Mouse (Mus musculus): ENCODE results near the gene Pin1. TPM values are rescaled to one million over a fixed set of nuclear protein-coding genes. Genes with fewer than 3 reads are reported as not detected.

Gene Pin1
- polyA plus RNA-seq, 1 experiment from 2014 or later: 51.8 TPM

- Histone ChIP-seq H3K9me3 (no peaks in the 10 kb centered on the region), H3K4me2 (no peak overlapping the region), H3K4me1 (peaks cover 19% of the 10 kb centered on the region), H3K36me3 (peaks cover 17% of the 10 kb centered on the region; the same call in 1 of the 2 replicates), H3K27me3 (no peaks in the 10 kb centered on the region), H3K4me3 (no peak overlapping the region), H3K9ac (no peak overlapping the region), H3K27ac (no peak overlapping the region)
- WGBS: 86% methylated on average over 4 of the region's 4 CpGs
- ATAC-seq (ENCODE audit: borderline replicate concordance, extremely low read depth, low FRiP score, low TSS enrichment): no peak
Measured at GRCm38 (mm10) chr9:20639486-20639885, 12.4 kb upstream of the Pin1 start.

- Histone ChIP-seq H3K4me1 (peaks cover 31% of the 10 kb centered on the region), H3K4me3 (peak overlapping the region; percentile 63), H3K36me3 (peaks cover 25% of the 10 kb centered on the region; the same call in 1 of the 2 replicates), H3K27me3 (no peaks in the 10 kb centered on the region), H3K9ac (peak overlapping the region; percentile 79), H3K9me3 (no peaks in the 10 kb centered on the region), H3K27ac (peak overlapping the region; percentile 98; the same call in 1 of the 2 replicates), H3K4me2 (peak overlapping the region; percentile 95)
- 10% methylated on average over 6 of the region's 6 CpGs for WGBS
- ATAC-seq (ENCODE audit: borderline replicate concordance, extremely low read depth, low FRiP score, low TSS enrichment): no peak
Measured at GRCm38 (mm10) chr9:20641501-20641900, 10.4 kb upstream of the Pin1 start.

- Histone ChIP-seq H3K4me3 (peak within 1 kb of the TSS; percentile 63), H3K27ac (peak within 1 kb of the TSS; percentile 98), H3K9ac (peak within 1 kb of the TSS; percentile 79), H3K4me2 (peak within 1 kb of the TSS; percentile 95), H3K9me3 (no peaks in the 10 kb centered on the region), H3K4me1 (peaks cover 31% of the 10 kb centered on the region), H3K27me3 (no peaks in the 10 kb centered on the region), H3K36me3 (peaks cover 33% of the 10 kb centered on the region; the same call in 1 of the 2 replicates)
- under 1% methylated on average over 51 of the region's 51 CpGs for WGBS
- ATAC-seq (ENCODE audit: borderline replicate concordance, extremely low read depth, low FRiP score, low TSS enrichment): peak; percentile 96
Measured at GRCm38 (mm10) chr9:20642101-20642895, 9.6 kb upstream of the Pin1 start, which contains the start of gene Ubl5. Ubl5 (plus strand) TSS chr9:20642878.

- under 1% methylated on average over 30 of the region's 30 CpGs for WGBS
- Histone ChIP-seq H3K9ac (peak overlapping the region; percentile 75), H3K4me3 (peak overlapping the region; percentile 63), H3K36me3 (peaks cover 34% of the 10 kb centered on the region; the same call in 1 of the 2 replicates), H3K27me3 (no peaks in the 10 kb centered on the region), H3K4me1 (peaks cover 31% of the 10 kb centered on the region), H3K9me3 (no peaks in the 10 kb centered on the region), H3K27ac (peak overlapping the region; percentile 98), H3K4me2 (peak overlapping the region; percentile 95)
- peak; percentile 86 for ATAC-seq (ENCODE audit: borderline replicate concordance, extremely low read depth, low FRiP score, low TSS enrichment)
Measured at GRCm38 (mm10) chr9:20642896-20643466, 8.9 kb upstream of the Pin1 start.

- no peak for ATAC-seq (ENCODE audit: borderline replicate concordance, extremely low read depth, low FRiP score, low TSS enrichment)
- peaks cover 31% of the 10 kb centered on the region for H3K4me1 ChIP-seq
- peak overlapping the region; percentile 75 for H3K9ac ChIP-seq
- H3K4me2 ChIP-seq: peak overlapping the region; percentile 95
- H3K9me3 ChIP-seq: no peaks in the 10 kb centered on the region
- H3K4me3 ChIP-seq: peak overlapping the region; percentile 63
- peak overlapping the region; percentile 98 for H3K27ac ChIP-seq
- peaks cover 26% of the 10 kb centered on the region; the same call in 1 of the 2 replicates for H3K36me3 ChIP-seq
- H3K27me3 ChIP-seq: no peaks in the 10 kb centered on the region
- WGBS: 6% methylated on average over 13 of the region's 13 CpGs
Measured at GRCm38 (mm10) chr9:20643781-20644180, 8.1 kb upstream of the Pin1 start.

- Histone ChIP-seq H3K36me3 (peaks cover 20% of the 10 kb centered on the region; the same call in 1 of the 2 replicates), H3K4me2 (peak within 1 kb of the TSS; percentile 95), H3K4me1 (peaks cover 31% of the 10 kb centered on the region), H3K27ac (peak within 1 kb of the TSS; percentile 98), H3K9me3 (no peaks in the 10 kb centered on the region), H3K4me3 (peak within 1 kb of the TSS; percentile 63), H3K27me3 (no peaks in the 10 kb centered on the region), H3K9ac (peak within 1 kb of the TSS; percentile 75)
- under 1% methylated on average over 43 of the region's 43 CpGs for WGBS
- no peak for ATAC-seq (ENCODE audit: borderline replicate concordance, extremely low read depth, low FRiP score, low TSS enrichment)
Measured at GRCm38 (mm10) chr9:20644360-20645081, 7.4 kb upstream of the Pin1 start, which contains the start of gene Fbxl12. Fbxl12 (minus strand) TSS chr9:20644767.

GRCm38 (mm10) chr9:20645121-20645520 is 6.8 kb upstream of the Pin1 start:
- Histone ChIP-seq H3K4me3 (peak overlapping the region; percentile 63), H3K27ac (peak overlapping the region; percentile 81), H3K36me3 (peaks cover 20% of the 10 kb centered on the region; the same call in 1 of the 2 replicates), H3K4me1 (peaks cover 31% of the 10 kb centered on the region), H3K27me3 (no peaks in the 10 kb centered on the region), H3K9ac (peak overlapping the region; percentile 75), H3K9me3 (no peaks in the 10 kb centered on the region), H3K4me2 (peak overlapping the region; percentile 95)
- 2% methylated on average over 17 of the region's 17 CpGs for WGBS
- no peak for ATAC-seq (ENCODE audit: borderline replicate concordance, extremely low read depth, low FRiP score, low TSS enrichment)

- under 1% methylated on average over 25 of the region's 25 CpGs for WGBS
- peaks cover 28% of the 10 kb centered on the region for H3K36me3 ChIP-seq
- ATAC-seq (ENCODE audit: borderline replicate concordance, extremely low read depth, low FRiP score, low TSS enrichment): peak; percentile 17
Measured at GRCm38 (mm10) chr9:20652260-20652658, 364 bp downstream of the Pin1 start.

GRCm38 (mm10) chr9:20653859-20654258 is 2.0 kb downstream of the Pin1 start:
- ATAC-seq (ENCODE audit: borderline replicate concordance, extremely low read depth, low FRiP score, low TSS enrichment): no peak
- no peaks in the 10 kb centered on the region for H3K9me3 ChIP-seq
- peak overlapping the region; percentile 74; the same call in 1 of the 2 replicates for H3K4me2 ChIP-seq
- H3K27me3 ChIP-seq: no peaks in the 10 kb centered on the region
- H3K4me3 ChIP-seq: peak overlapping the region; percentile 64; the same call in 1 of the 2 replicates
- H3K27ac ChIP-seq: no peak overlapping the region
- peaks cover 39% of the 10 kb centered on the region for H3K36me3 ChIP-seq
- 82% methylated on average over 3 of the region's 3 CpGs for whole genome bisulfite sequencing
- peaks cover 25% of the 10 kb centered on the region for H3K4me1 ChIP-seq
- H3K9ac ChIP-seq: no peak overlapping the region

More at GRCm38 (mm10) chr9:20652260-20652658, 364 bp downstream of the Pin1 start:
- Histone ChIP-seq H3K9me3 (no peaks in the 10 kb centered on the region), H3K9ac (peak overlapping the region; percentile 76), H3K4me3 (peak overlapping the region; percentile 64), H3K27ac (no peak overlapping the region), H3K4me1 (peaks cover 25% of the 10 kb centered on the region), H3K4me2 (peak overlapping the region; percentile 74), H3K27me3 (no peaks in the 10 kb centered on the region)

GRCm38 (mm10) chr9:20657546-20657945 is 5.7 kb downstream of the Pin1 start:
- Histone ChIP-seq H3K27me3 (no peaks in the 10 kb centered on the region), H3K36me3 (peaks cover 70% of the 10 kb centered on the region), H3K4me2 (no peak overlapping the region), H3K9ac (no peak overlapping the region), H3K27ac (no peak overlapping the region), H3K4me1 (peaks cover 18% of the 10 kb centered on the region), H3K9me3 (no peaks in the 10 kb centered on the region), H3K4me3 (no peak overlapping the region)
- 90% methylated on average over 3 of the region's 3 CpGs for whole genome bisulfite sequencing
- ATAC-seq (ENCODE audit: borderline replicate concordance, extremely low read depth, low FRiP score, low TSS enrichment): no peak

GRCm38 (mm10) chr9:20662325-20662724 is 10.4 kb downstream of the Pin1 start:
- no peak overlapping the region for H3K9ac ChIP-seq
- no peak for ATAC-seq (ENCODE audit: borderline replicate concordance, extremely low read depth, low FRiP score, low TSS enrichment)
- 48% methylated on average over 3 of the region's 3 CpGs for WGBS
- no peaks in the 10 kb centered on the region for H3K9me3 ChIP-seq
- peaks cover 65% of the 10 kb centered on the region for H3K36me3 ChIP-seq
- H3K27me3 ChIP-seq: no peaks in the 10 kb centered on the region
- no peaks in the 10 kb centered on the region for H3K4me1 ChIP-seq
- no peak overlapping the region for H3K4me2 ChIP-seq
- no peak overlapping the region for H3K4me3 ChIP-seq
- H3K27ac ChIP-seq: no peak overlapping the region
